In genomic region chr3:95618511-95618910, GRCm38 (mm10) we compare ENCODE assay signal across 33 mouse cellular contexts. TPM values are rescaled to one million over a fixed set of nuclear protein-coding genes. Genes with fewer than 3 reads are reported as not detected.
"Had no signal": no experiment of that assay in that cellular context is flagged by ENCODE, and none has a peak within 500 bp of the region (broad histone marks: within the 10 kb centered on the region; RNA-seq: fewer than 3 reads in every experiment).

No protein-coding gene starts in this region.

- H3K4me3 ChIP-seq: embryonic facial prominence, embryonic 10.5 days; embryonic facial prominence, embryonic 12.5 days; embryonic facial prominence, embryonic 13.5 days; embryonic facial prominence, embryonic 15.5 days; erythroblast, embryonic 14.5 days; forebrain, embryonic 10.5 days; forebrain, embryonic 12.5 days; forebrain, embryonic 13.5 days; forebrain, embryonic 15.5 days; gastrocnemius, adult 2 months; heart, adult 2 months had no signal

- H3K27ac ChIP-seq: embryonic facial prominence, embryonic 10.5 days; embryonic facial prominence, embryonic 12.5 days; embryonic facial prominence, embryonic 13.5 days; embryonic facial prominence, embryonic 15.5 days; forebrain, embryonic 10.5 days; forebrain, embryonic 12.5 days; forebrain, embryonic 13.5 days; forebrain, embryonic 15.5 days; gastrocnemius, adult 2 months; heart, adult 2 months had no signal

- H3K4me2 ChIP-seq: embryonic facial prominence, embryonic 12.5 days; embryonic facial prominence, embryonic 13.5 days; embryonic facial prominence, embryonic 15.5 days; forebrain, embryonic 12.5 days; forebrain, embryonic 13.5 days; forebrain, embryonic 15.5 days had no signal

- H3K9ac ChIP-seq: embryonic facial prominence, embryonic 12.5 days; embryonic facial prominence, embryonic 13.5 days; embryonic facial prominence, embryonic 15.5 days; forebrain, embryonic 12.5 days; forebrain, embryonic 13.5 days; forebrain, embryonic 15.5 days; forebrain, postnatal 0 days had no signal

- ATAC-seq: forebrain, embryonic 13.5 days; forebrain, embryonic 14.5 days; forebrain, embryonic 15.5 days; forebrain, embryonic 16.5 days; forebrain, postnatal 0 days had no signal

- H3K9me3 ChIP-seq: embryonic facial prominence, embryonic 10.5 days; embryonic facial prominence, embryonic 12.5 days; embryonic facial prominence, embryonic 13.5 days; embryonic facial prominence, embryonic 15.5 days; forebrain, embryonic 10.5 days; forebrain, embryonic 12.5 days; forebrain, embryonic 13.5 days; forebrain, embryonic 15.5 days had no signal

- DNase-seq: cerebellum, adult 8-10 months; cerebellum, adult 9-10 months; cerebellum, adult 9-11 months; cerebellum, postnatal 10 days; cerebellum, postnatal 14 days; cerebellum, postnatal 25 days; cerebellum, postnatal 36 days; embryo, embryonic 11 days; forebrain, postnatal 0 days; gastrocnemius, adult 2 months; gastrocnemius, postnatal 10 days; gastrocnemius, postnatal 14 days; gastrocnemius, postnatal 25 days; gastrocnemius, postnatal 36 days; heart, adult 18-20 months had no signal

- H3K4me1 ChIP-seq: embryonic facial prominence, embryonic 12.5 days; forebrain, embryonic 13.5 days; forebrain, embryonic 15.5 days had no signal

- H3K27me3 ChIP-seq: embryonic facial prominence, embryonic 12.5 days; embryonic facial prominence, embryonic 13.5 days; embryonic facial prominence, embryonic 15.5 days; forebrain, embryonic 12.5 days; forebrain, embryonic 13.5 days; forebrain, embryonic 15.5 days had no signal

RNA-seq across cellular contexts. Expression of gene Hormad1, which starts 59.0 kb away (rescaled TPM):
- polyA plus RNA-seq: cortical plate, adult 2 months; embryonic facial prominence, embryonic 10.5 days; embryonic facial prominence, embryonic 11.5 days; embryonic facial prominence, embryonic 12.5 days; embryonic facial prominence, embryonic 13.5 days; embryonic facial prominence, embryonic 14.5 days; embryonic facial prominence, embryonic 15.5 days; erythroblast, embryonic 14.5 days; forebrain, embryonic 10.5 days; forebrain, embryonic 11.5 days; forebrain, embryonic 12.5 days; forebrain, embryonic 13.5 days; forebrain, embryonic 14.5 days; forebrain, embryonic 15.5 days; forebrain, embryonic 16.5 days; forebrain, postnatal 0 days; frontal cortex, adult 2 months; gonadal fat pad, adult 2 months; heart, adult 2 months had no signal
